Mouse (Mus musculus) heart, postnatal 10 days (tissue): ENCODE measurements around the gene Celf1. TPM values are rescaled to one million over a fixed set of nuclear protein-coding genes. Genes with fewer than 3 reads are reported as not detected.
"Not testable (repeated sequence)": the region's sequence is repeated elsewhere in the genome, so short reads cannot be mapped to it uniquely, and the experiment has no call there.

Experiments used
- DNase-seq, 2 experiments: peaks; one replicate each; pipeline ENCODE4 v3.0.0; 2021
- intact Hi-C: fragments of 180-260 bp; cut with DNase I; formaldehyde crosslinking; loops from one replicate; pipeline ENCODE4 v1.15.1; 2025
- total RNA-seq, 2 experiments: library from RNA; stranded (reverse); gene quantifications; 2 replicates each; pipeline ENCODE4 v1.2.3; 2021

The Celf1 gene
- total RNA-seq, 2 experiments from 2014 or later: 111 to 119 TPM

DNA sequence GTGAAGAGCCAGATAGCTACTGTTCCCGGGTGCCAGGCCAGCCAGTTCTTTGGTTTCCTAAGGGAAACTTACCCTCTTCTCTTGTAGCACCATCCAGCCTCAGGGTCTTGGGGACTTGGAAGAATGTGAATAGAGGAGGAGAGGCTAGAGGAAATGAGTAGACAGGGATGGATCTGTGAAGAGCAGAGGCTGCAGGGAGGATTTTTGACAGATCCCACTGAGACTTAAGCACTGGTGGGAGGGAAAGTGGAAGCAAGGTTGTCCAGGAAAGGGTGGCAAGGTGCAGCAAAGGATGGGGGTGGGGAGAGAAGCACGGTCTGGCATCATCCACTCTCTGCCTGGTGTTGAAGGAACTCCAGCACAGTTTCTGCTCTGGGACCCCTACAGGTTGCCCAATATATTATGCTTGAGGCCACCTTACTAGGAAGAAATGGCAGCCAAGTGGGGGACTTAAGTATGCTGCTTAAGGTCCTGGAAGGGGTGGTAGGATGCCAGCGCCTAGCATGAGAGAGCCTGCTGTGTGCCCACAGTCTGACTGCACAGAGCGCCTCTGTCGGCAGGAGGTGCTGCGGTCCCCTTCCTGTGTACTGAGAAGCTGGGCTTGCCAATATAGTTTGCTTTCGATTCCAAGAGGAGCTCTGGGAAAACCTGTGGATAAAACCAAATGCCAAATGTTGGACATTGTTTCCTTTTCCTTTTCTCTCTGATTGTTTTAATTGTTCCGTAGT lies 78.0 kb downstream of the Celf1 start:
- intact Hi-C loops: no loop called here
- peak; percentile 50 to 60 for DNase-seq

DNA sequence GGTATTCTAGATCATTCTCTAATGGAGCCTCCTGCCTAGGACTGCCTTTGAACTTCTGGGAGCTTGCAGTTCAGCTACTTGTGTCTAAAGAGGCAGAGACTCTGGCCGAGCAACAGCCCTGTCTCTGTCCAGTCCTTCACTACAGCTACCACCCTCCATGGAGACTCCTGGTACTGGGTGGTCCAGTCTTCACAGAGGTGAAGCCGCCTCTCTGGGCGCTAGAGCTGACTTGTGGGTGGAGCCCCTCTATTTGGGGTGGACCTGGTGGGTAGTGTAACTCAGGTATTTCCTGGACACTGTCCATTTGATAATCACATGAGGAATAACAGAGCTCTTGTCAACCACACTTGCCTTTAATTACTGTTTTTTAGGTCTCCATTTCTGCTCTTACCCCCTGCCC lies 79.7 kb downstream of the Celf1 start:
- intact Hi-C loops: no loop called here
- DNase-seq: no peak

DNA sequence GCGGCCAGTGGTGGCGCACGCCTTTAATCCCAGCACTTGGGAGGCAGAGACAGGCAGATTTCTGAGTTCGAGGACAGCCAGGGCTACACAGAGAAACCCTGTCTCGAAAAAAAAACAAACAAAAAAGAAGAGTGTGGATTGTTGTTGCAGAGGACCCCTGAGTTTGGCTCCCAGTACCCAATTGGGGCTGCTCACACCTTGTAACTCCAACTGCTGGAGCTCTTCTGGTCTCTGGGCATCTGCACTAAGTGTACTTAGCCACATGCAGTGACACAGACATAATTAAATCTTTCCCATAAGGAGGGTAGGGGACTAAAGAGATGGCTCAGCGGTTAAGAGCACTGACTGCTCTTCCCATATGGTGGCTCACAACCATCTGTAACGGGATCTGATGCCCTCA lies 82.1 kb downstream of the Celf1 start:
- intact Hi-C loops, DNase-seq: not testable (repeated sequence)

DNA sequence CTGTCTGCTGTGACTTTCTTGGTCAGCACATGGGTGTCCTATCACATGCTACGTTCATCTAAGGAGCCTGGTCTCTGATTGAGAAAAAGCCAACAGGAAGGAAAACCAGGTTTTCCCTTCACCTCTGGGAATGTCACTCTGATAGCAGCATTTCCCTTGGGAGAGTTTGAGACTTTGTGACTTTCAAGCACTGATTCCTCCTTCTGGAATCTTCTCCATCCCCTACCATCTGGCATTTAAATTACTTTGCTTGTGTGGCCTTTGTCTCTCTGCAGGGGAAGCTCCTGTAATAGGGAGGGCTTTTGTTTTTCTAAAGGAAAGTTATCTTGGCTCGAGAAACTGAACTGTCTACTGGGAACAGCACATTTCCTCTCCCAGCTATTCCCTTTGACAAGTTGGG lies 82.9 kb downstream of the Celf1 start:
- intact Hi-C loops: no loop called here
- DNase-seq: peak; percentile 32 to 51

DNA sequence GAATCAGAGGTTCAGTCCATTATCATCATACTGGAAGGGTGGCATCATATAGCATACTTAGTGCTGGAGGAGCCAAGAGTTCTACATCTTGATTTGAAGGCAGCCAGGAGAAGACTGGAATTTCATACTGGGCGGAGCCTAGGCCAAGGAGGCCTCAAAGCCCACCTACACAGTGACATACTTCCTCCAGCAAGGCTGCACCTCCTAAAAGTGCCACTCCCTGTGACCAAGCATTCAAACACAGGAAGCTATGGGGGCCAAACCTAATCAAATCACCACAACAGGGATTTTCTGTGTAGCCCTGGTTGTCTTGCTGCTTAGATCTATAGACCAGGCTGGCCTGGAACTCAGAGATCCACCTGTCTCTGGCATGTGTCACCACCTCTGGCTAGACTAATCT lies 83.8 kb downstream of the Celf1 start:
- DNase-seq: no peak
- intact Hi-C loops: no loop called here

DNA sequence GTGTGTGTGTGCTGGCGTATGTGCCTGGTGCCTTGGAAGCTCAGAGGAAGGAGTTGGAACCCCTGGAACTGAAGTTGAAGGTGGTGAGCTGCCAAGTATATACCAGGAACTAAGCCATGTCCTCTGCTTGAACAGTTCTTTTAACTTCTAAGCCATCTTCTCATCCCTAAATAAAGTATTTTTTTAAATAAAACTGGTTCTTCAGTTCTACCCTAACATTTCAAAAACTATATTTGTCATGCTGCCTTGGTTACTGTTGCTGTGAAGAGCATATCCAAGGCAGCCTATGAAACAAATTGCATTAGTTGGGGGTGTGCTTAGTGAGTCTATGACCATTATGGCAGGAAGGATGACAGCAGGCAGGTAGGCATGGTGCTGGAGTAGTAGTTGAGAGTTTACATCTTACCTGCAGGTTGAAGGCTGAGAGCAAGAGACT lies 84.9 kb downstream of the Celf1 start:
- intact Hi-C loops: no loop called here
- no peak for DNase-seq

DNA sequence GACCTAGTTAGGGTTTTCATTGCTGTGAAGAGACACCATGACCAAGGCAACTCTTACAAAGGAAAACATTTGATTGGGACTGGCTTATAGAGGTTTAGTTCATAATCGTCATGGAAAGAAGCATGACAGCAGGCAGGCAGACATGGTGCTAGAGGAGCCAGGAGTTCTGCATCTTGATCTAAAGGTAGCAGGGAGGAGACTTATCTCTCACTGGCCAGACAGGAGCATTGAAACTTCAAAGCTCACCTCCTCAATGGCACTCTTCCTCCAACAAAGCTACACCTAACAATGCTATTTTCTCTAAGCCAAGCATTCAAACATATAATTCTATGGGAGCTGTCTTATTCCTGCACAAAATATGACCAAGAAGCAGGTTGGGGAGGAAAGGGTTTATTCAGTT lies 86.3 kb downstream of the Celf1 start:
- DNase-seq: no peak
- intact Hi-C loops: no loop called here

DNA sequence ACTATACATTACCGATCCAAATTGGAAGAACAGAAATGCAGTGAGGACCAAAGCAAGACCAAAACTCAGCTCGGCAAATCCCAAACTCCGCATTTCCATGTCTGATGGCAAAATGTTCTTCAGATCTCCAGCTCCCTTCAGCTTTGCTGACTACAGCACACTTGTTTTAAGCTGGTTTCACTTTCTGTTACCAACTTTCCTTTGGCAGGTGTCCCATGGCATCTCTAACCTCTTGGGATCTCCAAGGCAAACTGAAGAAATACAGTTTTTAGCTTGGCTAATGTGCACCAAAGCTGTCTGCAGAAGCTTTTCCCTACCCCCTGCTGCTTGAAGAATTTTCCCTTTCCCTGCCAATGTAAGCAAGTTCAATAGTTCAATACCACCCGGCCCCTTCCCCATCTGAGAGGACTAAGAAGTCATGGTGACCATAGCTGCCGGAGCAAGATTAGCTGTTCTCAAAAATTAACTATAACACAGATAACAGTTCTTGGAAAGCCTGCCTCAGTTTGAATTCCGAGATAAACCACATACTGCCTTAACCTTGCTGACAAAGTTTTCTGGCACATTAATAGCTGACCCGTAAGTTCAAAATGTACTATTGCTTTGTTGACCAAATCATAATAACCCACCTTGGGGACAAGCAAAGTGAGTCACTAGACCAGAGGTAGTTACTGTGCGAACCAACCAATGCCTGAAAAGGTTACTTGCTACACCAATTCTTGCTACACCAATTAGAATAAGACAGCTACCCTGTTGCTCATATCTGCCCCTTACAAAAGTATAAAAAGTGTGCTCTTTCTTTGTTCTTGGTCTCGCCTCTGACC lies 87.4 kb downstream of the Celf1 start:
- DNase-seq: peak; percentile 30 to 45
- intact Hi-C loops: no loop called here

DNA sequence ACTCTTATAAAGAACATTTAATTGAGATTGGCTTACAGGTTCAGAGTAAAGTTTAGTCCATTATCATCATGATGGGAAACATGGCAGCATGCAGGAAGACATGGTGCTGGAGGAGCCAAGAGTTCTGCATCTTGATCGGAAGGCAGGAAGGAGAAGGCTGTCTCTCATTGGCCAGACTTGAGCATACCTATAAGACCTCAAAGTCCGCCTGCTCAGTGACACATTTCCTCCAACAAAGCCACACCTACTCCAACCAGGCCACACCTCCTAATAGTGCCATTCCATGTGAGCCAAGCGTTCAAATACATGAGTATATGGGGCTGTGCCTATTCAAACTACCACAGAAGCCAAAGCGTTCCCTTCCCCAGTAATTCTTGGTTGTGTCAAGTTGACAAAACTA lies 91.0 kb downstream of the Celf1 start:
- intact Hi-C loops: no loop called here
- no peak for DNase-seq

DNA sequence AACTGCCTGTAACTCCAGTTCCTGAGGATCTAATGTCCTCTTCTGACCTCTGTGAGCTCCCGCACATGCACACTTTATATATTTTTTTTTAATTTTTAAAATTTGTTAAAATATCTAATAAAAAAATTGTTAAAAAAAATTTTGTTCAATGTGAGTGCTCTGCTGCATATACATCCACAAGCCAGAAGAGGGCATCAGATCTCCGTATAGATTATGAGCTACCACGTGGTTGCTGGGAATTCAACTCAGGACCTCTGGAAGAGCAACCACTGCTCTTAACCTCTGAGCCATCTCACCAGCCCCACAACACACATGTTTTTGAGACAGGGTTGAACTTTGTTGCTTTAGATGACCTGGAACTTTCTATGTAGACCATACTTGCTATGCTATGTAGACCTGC lies 92.8 kb downstream of the Celf1 start:
- intact Hi-C loops: no loop called here
- DNase-seq: no peak

DNA sequence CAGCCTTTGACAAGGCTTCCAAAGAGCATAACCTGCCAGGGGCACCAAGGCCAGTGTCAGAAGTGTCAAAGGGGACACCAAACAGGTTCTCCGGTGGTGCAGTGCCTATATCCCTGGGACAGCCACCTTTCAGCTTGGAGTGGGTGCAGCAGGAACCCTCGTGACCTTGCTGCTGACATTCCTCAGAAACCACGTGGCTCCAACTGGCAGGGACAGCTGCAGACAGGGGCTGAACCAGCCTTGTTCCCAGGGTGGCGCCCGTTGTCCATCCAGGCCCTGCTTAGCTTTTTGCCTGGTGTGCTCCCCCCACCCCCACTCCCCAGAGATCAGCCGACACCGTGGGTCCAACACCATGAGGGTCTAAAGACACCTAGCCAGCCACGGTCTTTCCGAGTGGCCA lies 95.2 kb downstream of the Celf1 start, which contains the start of gene Rapsn:
Gene Rapsn (plus strand): TSS at position 236 of the 400 bp plus-strand sequence.
- intact Hi-C loops: no loop called here
- DNase-seq: peak; percentile 79 to 83

DNA sequence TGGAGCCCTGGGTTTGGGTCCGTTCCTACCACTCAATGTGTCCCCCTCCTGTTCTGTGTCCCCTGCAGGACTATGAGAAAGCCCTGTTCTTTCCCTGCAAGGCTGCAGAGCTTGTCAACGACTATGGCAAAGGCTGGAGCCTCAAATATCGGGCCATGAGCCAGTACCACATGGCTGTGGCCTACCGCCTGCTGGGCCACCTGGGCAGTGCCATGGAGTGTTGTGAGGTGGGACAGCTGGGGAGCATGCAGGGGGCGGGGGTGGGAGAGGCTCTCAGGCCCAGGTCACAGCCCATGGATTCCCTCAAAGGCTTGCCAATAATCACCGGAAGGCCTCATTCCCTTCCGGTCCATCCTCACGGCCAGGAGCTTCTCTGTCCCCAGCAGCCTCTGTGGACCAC lies 101.6 kb downstream of the Celf1 start:
- no peak for DNase-seq
- intact Hi-C loops: no loop called here

DNA sequence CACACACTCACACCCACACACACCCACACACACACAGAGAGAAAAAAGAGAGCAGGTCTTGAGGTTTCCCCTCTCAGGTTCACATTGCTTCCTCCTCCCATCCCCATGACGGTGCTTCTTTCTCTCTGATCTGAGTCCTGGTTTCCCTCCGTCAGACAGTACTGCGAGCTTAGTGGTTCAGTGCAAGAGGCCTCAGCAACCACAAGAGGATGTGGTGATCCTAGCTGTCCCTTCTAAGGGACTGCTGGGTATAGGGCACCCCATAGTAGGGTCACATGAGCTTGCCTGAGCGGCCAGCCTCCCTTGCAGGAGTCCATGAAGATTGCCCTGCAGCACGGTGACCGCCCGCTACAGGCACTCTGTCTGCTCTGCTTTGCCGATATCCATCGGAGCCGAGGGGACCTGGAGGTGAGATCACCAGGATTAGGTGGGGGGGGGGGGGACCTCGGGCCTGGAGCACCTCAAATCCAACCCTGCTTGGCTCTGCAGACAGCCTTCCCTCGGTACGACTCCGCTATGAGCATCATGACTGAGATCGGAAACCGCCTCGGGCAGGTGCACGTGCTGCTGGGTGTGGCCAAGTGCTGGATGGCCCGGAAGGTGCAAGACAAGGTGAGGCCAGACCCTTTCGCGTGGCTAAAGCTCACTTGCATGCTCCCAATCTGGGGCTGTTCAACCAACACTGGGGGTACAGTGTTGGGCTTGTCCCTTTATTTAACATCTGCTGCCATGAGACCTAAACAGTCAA lies 102.6 kb downstream of the Celf1 start:
- intact Hi-C loops: no loop called here
- DNase-seq: no peak

DNA sequence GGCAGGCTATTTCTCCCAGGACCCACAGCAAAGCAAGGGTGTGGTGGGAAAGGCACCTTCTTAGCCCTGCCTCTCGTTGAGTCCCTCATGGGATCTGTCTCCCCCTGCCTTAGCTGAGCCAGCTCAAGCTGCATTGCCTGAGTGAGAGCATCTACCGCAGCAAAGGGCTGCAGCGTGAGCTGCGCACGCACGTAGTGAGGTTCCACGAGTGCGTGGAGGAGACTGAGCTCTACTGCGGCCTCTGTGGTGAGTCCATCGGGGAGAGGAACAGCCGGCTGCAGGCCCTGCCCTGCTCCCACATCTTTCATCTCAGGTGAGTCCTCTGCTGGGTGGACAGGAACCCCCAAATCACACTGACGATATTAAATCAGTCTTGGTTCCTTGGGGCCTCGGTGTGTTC lies 104.5 kb downstream of the Celf1 start:
- intact Hi-C loops: no loop called here
- no peak for DNase-seq

DNA sequence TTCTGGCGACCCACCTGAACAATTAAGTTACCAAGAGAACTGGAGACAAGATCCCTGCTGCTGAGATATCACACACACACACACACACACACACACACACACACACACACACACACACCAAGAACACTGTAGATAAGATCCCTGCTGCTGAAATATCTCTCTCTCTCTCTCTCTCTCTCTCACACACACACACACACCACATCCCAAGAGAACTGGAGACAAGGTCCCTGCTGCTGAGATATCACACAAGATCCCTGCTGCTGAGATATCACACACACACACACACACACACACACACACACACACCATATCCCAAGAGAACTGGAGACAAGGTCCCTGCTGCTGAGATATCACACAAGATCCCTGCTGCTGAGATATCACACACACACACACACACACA lies 105.6 kb downstream of the Celf1 start:
- DNase-seq, intact Hi-C loops: not testable (repeated sequence)

DNA sequence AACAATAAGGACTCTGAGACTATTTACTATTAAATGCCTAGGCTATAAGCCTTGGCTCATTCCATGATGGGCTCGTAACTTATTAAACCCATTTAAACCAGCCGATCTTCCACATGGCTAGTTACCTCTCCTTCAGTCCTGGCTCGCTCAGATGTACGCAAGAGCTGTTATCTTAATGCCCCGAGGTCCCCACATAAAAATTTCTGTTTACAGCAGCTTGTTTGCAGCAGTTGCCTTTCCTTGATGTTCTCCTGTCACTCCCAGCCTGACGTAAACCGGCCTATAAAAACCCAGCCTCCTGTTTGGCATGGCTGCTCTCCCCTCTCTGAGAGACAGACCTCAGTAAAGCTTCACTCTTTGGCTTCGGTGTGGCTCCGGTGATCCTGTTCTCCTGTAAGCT lies 107.2 kb downstream of the Celf1 start:
- intact Hi-C loops: no loop called here
- DNase-seq: no peak

DNA sequence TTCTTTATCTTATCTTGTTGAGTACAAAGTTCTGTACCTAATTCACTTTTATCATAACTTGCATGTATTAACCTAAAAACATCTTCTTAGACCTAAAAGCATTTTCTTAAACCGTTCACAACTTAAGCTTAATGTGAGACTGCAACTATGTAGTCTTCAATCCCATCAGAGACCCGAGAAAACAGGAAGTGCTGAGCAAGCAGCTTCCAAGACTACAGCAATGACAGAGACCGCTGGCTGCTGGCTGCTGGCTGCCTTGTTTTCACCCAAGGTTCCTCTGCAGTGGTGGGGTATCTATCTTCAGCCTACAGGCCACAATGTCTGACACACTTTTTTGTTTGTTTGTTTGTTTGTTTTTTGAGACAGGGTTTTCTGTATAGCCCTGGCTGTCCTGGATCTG lies 111.7 kb downstream of the Celf1 start:
- no peak for DNase-seq
- intact Hi-C loops: no loop called here

DNA sequence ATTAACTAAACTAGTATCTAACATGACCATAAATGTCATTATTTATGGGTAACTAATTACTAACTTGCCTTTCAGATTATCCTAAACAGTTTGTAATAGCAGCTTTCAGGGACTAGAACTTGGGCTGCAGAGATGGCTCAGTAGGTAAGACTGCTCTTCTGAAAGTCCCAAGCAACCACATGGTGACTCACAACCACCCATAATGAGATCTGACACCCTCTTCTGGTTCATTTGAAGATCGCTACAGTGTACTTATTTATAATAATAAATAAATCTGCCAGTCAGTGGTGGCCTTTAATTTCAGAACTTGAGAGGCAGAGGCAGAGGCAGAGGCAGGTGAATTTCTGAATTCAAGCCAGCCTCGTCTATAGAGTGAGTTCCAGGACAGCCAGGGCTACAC lies 112.6 kb downstream of the Celf1 start:
- DNase-seq: no peak
- intact Hi-C loops: no loop called here

DNA sequence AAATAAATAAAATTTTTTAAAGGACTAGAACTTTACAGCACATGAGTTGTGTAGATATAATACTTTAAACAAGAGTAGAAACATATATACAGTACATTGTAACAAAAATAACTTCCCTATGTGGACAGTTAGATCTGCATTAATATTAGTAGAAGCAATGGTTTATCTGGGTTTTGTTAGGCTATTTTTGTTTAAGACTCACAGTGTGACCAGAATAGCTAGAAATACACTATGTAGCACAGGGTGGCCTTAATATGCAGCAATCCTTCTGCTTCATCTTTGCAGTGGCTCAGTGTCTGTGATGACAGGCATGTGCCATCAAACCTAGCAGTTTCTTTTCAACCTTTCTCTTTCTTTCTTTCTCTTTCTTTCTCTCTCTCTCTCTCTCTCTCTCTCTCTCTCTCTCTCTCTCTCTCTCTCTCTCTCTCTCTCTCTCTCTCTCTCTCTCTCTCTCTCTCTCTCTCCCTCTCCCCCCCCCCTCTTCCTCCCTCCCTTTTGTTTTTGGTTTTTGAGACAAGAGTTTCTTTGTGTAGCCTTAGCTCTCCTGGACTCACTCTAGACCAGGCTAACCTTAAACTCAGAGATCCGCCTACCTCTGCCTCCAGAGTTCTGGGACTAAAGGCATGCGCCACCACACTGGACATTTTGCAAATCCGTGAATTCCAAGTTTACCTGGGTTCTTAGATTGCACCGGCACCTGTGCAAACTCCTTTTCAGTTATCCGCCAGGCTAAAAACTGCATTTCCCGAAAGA lies 113.2 kb downstream of the Celf1 start:
- intact Hi-C loops: no loop called here
- no peak for DNase-seq

DNA sequence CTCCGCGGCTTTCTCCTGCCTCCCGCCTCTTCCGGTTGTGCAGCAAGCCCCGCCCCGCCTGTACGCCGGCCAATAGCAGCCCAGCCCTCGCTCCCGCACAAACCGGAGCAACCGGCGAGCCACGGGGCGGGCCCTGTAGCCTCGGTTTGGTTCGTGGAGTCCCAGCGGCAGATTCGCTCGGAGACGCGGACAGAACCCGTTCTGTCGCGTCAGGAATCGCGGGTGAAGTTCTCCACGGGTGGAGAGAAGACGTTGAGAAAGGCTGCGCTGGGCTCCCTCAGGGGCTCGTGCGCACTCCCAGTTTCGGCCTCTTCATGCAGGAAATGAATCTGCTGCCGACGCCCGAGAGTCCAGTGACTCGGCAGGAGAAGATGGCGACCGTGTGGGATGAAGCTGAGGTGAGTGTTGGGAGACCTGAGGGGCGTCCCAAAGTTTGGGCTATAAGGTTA lies 113.8 kb downstream of the Celf1 start, which contains the start of gene Psmc3:
Gene Psmc3 (plus strand): TSS at position 76 of the 449 bp plus-strand sequence.
- intact Hi-C loops: loop anchor here (2.0 kb wide), 1 partner anchor 113 kb away; the partner anchor contains the start of gene Celf1

More for the DNA sequence above, 113.8 kb downstream of the Celf1 start, which contains the start of gene Psmc3:
- peak; percentile 98 to 99 for DNase-seq
